Mouse (Mus musculus) heart, postnatal 0 days (tissue): ENCODE data around the gene Dcaf1. TPM values are rescaled to one million over a fixed set of nuclear protein-coding genes. Genes with fewer than 3 reads are reported as not detected.

Source experiments
- ATAC-seq: fragments of 200-750 bp; cut with Nextera tagmentation; 2 replicates; pipeline ENCODE4 v1.8.0; 2017; ENCODE audit warnings: low read depth, moderate number of reproducible peaks, moderate library complexity; ENCODE audit not compliant: insufficient read depth
- DNase-seq: peaks from one replicate; pipeline ENCODE4 v3.0.0-alpha.2; 2016; ENCODE audit warnings: low spot score
- H3K27ac ChIP-seq: fragments of 300-500 bp; sonication (generic); 2 replicates; pipeline ENCODE4 v1.5.1; 2014; ENCODE audit warnings: low read depth, mild to moderate bottlenecking
- H3K27me3 ChIP-seq: fragments of 300-500 bp; sonication (generic); 2 replicates; pipeline ENCODE4 v1.6.1; 2014; ENCODE audit warnings: low read length, mixed read lengths; ENCODE audit not compliant: control insufficient read depth, insufficient read depth
- H3K36me3 ChIP-seq: fragments of 300-500 bp; sonication (generic); replicated peaks from 2 replicates; pipeline ENCODE4 v1.6.1; 2014; ENCODE audit warnings: low read length, mixed read lengths; ENCODE audit not compliant: control insufficient read depth, insufficient read depth
- H3K4me1 ChIP-seq: fragments of 300-500 bp; sonication (generic); 2 replicates; pipeline ENCODE4 v1.6.1; 2014; ENCODE audit warnings: antibody characterized with exemption; ENCODE audit not compliant: control insufficient read depth, insufficient read depth
- H3K4me2 ChIP-seq: fragments of 300-500 bp; sonication (generic); 2 replicates; pipeline ENCODE4 v1.6.1; 2014; ENCODE audit warnings: low read depth, mild to moderate bottlenecking, low read length, moderate library complexity
- H3K4me3 ChIP-seq: fragments of 300-500 bp; sonication (generic); 2 replicates; pipeline ENCODE4 v1.5.1; 2014; ENCODE audit warnings: low read depth, low read length
- H3K9ac ChIP-seq: fragments of 300-500 bp; sonication (generic); replicated peaks from 2 replicates; pipeline ENCODE4 v1.6.1; 2014; ENCODE audit warnings: low read depth, low read length, mixed read lengths
- H3K9me3 ChIP-seq: fragments of 300-500 bp; sonication (generic); replicated peaks from 2 replicates; pipeline ENCODE4 v1.6.1; 2016; ENCODE audit warnings: low read length; ENCODE audit not compliant: control insufficient read depth
- CTCF ChIP-seq: IDR thresholded peaks from 2 replicates; pipeline ENCODE4 v1.5.1; 2016; ENCODE audit warnings: antibody characterized with exemption, control low read depth, low read depth
- EP300 ChIP-seq: IDR thresholded peaks from 2 replicates; pipeline ENCODE4 v1.6.1; 2016; ENCODE audit warnings: antibody characterized with exemption, low read depth
- WGBS: fragments of 180-500 bp; shearing (Covaris S2); extraction: QIAGEN DNeasy Blood & Tissue Kit; methylation state at CpG from one replicate; pipeline ENCODE4 v1.1.7; 2014; 5-methylcytosine and 5-hydroxymethylcytosine counted together
- polyA plus RNA-seq: library from polyadenylated mRNA; unstranded; fragments of >200 nt; fragmentation: Nextera tagmentation; extraction: Ambion mirVana; gene quantifications from 2 replicates; pipeline ENCODE4 v1.2.1, GENCODE M21; 2015
- total RNA-seq: library from RNA; depleted of rRNA; stranded (reverse); fragments of >200 nt; gene quantifications from 2 replicates; pipeline ENCODE4 v1.2.3, GENCODE M21; 2014; ENCODE audit warnings: low replicate concordance; rRNA removed

The Dcaf1 gene
- total and polyA plus RNA-seq, 2 experiments from 2014 or later: 6.4 to 19.7 TPM

GRCm38 (mm10) chr9:106908715-106909114 lies 87.0 kb downstream of the Dcaf1 start:
- H3K4me3 ChIP-seq: no peak overlapping the region
- no peak overlapping the region for H3K9ac ChIP-seq
- H3K36me3 ChIP-seq: no peaks in the 10 kb centered on the region
- TF ChIP-seq EP300 (no peak), CTCF (no peak)
- no peak overlapping the region for H3K4me2 ChIP-seq
- no peaks in the 10 kb centered on the region for H3K9me3 ChIP-seq
- no peaks in the 10 kb centered on the region for H3K4me1 ChIP-seq
- no peaks in the 10 kb centered on the region for H3K27me3 ChIP-seq
- ATAC-seq (no peak; the same call in 1 of the 2 replicates), DNase-seq (peak; percentile 9)
- 42% methylated on average over 5 of the region's 5 CpGs for WGBS
- no peak overlapping the region for H3K27ac ChIP-seq

GRCm38 (mm10) chr9:106911624-106912023 lies 90.0 kb downstream of the Dcaf1 start:
- DNase-seq (no peak), ATAC-seq (no peak)
- 52% methylated on average over 1 of the region's 1 CpGs for WGBS
- Histone ChIP-seq H3K27me3 (no peaks in the 10 kb centered on the region), H3K36me3 (no peaks in the 10 kb centered on the region), H3K4me3 (no peak overlapping the region), H3K9ac (no peak overlapping the region), H3K9me3 (no peaks in the 10 kb centered on the region), H3K4me2 (no peak overlapping the region), H3K4me1 (no peaks in the 10 kb centered on the region), H3K27ac (no peak overlapping the region)
- TF ChIP-seq EP300 (no peak), CTCF (no peak)

GRCm38 (mm10) chr9:106913759-106914158 lies 92.1 kb downstream of the Dcaf1 start:
- ATAC-seq: no peak
- no peaks in the 10 kb centered on the region for H3K9me3 ChIP-seq
- H3K4me2 ChIP-seq: no peak overlapping the region
- H3K4me1 ChIP-seq: no peaks in the 10 kb centered on the region
- no peaks in the 10 kb centered on the region for H3K27me3 ChIP-seq
- H3K27ac ChIP-seq: no peak overlapping the region
- TF ChIP-seq EP300 (no peak), CTCF (peak; percentile 43)
- no peak overlapping the region for H3K9ac ChIP-seq
- WGBS: 2% methylated on average over 1 of the region's 1 CpGs
- peak; percentile 13 for DNase-seq
- no peak overlapping the region for H3K4me3 ChIP-seq
- no peaks in the 10 kb centered on the region for H3K36me3 ChIP-seq

GRCm38 (mm10) chr9:106914878-106915277 lies 93.2 kb downstream of the Dcaf1 start:
- DNase-seq (no peak), ATAC-seq (no peak)
- WGBS: 75% methylated on average over 6 of the region's 6 CpGs
- no peak overlapping the region for H3K9ac ChIP-seq
- no peak overlapping the region for H3K4me3 ChIP-seq
- no peaks in the 10 kb centered on the region for H3K36me3 ChIP-seq
- no peaks in the 10 kb centered on the region for H3K4me1 ChIP-seq
- no peak overlapping the region for H3K4me2 ChIP-seq
- H3K27me3 ChIP-seq: no peaks in the 10 kb centered on the region
- H3K9me3 ChIP-seq: no peaks in the 10 kb centered on the region
- no peak for TF ChIP-seq CTCF
- TF ChIP-seq EP300: no peak
- H3K27ac ChIP-seq: no peak overlapping the region

Other genes with a start within 250 kb of the Dcaf1 start
- gene Iqcf6, start 195.3 kb upstream of the Dcaf1 start, total RNA-seq: not detected in 2 replicates
- not detected in 2 replicates for gene Iqcf6, start 195.3 kb upstream of the Dcaf1 start, polyA plus RNA-seq
- gene Grm2, start 165.8 kb upstream of the Dcaf1 start, total RNA-seq: not detected in 2 replicates
- not detected in 2 replicates for gene Grm2, start 165.8 kb upstream of the Dcaf1 start, polyA plus RNA-seq
- gene Tex264, start 135.9 kb upstream of the Dcaf1 start, total RNA-seq: 30.9 and 122 TPM in 2 replicates
- gene Tex264, start 135.9 kb upstream of the Dcaf1 start, polyA plus RNA-seq: 44.6 and 47.9 TPM in 2 replicates
- 10.8 and 23.2 TPM in 2 replicates for gene Rad54l2, start 32.7 kb upstream of the Dcaf1 start, total RNA-seq
- gene Rad54l2, start 32.7 kb upstream of the Dcaf1 start, polyA plus RNA-seq: 1.8 and 1.9 TPM in 2 replicates
- gene Rbm15b, start 65.6 kb downstream of the Dcaf1 start, total RNA-seq: 14.5 and 23.8 TPM in 2 replicates
- 2.2 TPM in 2 replicates for gene Rbm15b, start 65.6 kb downstream of the Dcaf1 start, polyA plus RNA-seq
- gene Manf, start 70.1 kb downstream of the Dcaf1 start, total RNA-seq: 50.8 and 55.2 TPM in 2 replicates
- 88.0 and 137 TPM in 2 replicates for gene Manf, start 70.1 kb downstream of the Dcaf1 start, polyA plus RNA-seq